Mouse (Mus musculus) adipocyte (in vitro differentiated cells): ENCODE measurements around the gene Nr1h3.

ENCODE experiments used
- DNase-seq: peaks from one replicate; pipeline ENCODE4 v3.0.0-alpha.2; 2016; ENCODE audit warnings: low spot score

Nr1h3 gene

DNA sequence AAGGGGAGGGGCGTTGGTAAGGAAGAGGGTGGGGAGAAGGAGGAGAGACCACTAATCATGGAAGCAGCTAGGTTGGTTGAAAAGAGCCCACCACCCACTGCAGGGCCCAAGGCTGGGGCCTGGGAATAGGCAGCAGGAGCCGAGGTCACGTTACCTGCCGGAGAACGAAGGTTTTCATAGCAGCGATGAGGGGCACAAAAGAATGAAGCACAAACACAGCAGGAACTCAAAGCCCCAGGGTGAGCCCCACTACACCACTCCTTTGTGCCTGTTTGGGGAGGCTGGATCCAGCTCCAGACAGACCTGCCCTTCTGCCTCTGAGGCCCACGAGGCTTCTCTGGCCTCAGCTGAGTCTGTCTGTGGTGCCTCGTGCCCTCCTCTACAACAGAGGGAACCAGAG, 62.9 kb downstream of the Nr1h3 start:
- DNase-seq, result no peak

DNA sequence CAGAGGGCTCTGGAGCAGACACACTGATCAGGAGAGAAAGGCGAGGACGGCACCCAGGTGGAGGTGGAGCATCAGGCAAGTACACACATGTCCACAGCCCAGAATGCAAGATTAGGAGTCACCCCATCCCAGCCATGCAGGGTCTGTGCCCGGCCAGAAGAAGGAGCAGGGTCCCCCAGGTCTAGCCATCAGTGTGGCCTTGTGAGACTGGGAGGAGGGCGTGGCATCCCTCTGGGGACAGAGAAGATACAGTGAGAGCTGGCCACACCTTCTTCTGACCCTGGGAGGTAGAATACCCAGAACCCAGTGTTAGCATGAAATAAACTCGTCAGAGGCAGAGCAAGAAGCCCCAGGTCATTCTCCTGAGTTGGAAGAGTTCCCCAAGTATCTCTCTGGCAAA, 63.3 kb downstream of the Nr1h3 start:
- no peak for DNase-seq

DNA sequence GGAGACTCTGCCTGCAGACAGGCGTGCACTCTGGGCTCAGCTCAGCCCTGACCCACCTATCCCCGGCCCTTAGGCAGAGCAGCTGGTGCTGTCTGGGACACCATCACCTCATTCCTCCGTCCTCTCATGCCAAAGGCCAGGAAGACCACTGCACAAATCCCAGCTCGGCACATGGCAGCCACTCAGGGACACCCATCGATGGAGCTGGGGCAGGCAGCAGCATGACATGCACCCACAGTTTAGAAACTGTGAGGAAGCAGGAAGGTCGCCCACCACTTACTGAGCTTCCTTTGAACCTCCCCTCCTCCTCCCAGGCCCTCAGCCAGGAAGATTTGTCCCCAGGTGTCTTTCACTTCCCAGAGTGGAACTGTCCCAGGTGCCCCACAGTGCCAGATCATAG, 65.2 kb downstream of the Nr1h3 start:
- no peak for DNase-seq

DNA sequence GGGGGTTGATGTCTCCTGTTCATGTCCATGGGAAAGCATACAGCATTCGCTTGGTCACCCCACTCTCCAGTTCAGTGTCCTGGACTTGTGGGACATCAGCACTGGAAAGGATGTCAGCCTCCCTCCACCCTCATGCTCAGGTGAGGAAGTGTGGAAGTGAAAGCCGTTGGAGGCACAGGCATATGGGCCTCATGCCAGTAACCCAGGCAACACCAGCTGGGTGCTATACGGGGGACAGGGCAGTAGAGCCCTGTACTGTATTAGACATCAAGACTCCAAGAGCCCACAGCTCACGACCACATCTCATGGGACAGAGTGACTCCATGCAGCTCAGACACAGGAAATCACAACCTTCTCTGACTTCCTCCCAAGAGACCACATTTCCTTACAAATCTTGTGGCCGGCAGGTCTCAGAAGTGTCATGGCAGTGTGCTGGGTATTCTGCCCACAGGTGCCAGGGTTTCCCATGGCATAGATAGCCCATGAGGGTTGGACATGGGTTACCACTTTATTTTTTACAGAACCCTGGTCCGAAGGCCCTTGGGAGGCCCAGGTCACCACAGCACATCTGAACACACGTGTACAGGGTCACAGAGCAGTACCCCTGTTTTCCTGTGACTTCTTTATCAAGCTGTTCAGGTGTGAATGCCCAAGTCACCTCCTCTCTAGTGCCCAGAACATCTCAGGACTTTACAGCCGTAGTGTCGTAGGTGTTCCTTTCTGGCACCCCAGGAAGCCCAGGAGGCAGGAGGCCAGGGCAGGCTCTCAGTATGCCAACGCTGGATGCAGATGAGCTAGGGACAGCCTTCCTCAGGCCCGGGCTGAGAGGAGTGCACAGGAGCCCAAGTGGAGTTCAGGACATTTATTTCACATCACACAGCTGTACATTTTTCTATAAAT, 65.9 kb downstream of the Nr1h3 start:
- DNase-seq, result no peak
